Mouse (Mus musculus) heart, adult 2 months (tissue): ENCODE measurements at regions not wholly inside any gene's neighbourhood (a gene's known extent, or its start where the extent isn't known, plus 50 kb on each side); places are given as distances from the start of the nearest gene placed in this dataset.

Source experiments
- DNase-seq, 2 experiments: peaks; one replicate each; pipeline ENCODE4 v3.0.0; 2021
- H3K27ac ChIP-seq: fragments of 200-600 bp; 2 replicates; pipeline ENCODE4 v1.8.1; 2022
- H3K27me3 ChIP-seq: fragments of 200-500 bp; 2 replicates; pipeline ENCODE4 v1.6.1; 2012; ENCODE audit warnings: mild to moderate bottlenecking, low read length, inconsistent platforms, mixed read lengths; ENCODE audit not compliant: control insufficient read depth, insufficient read depth
- H3K36me3 ChIP-seq: fragments of 200-500 bp; 2 replicates; pipeline ENCODE4 v1.6.1; 2012; ENCODE audit warnings: low read length, inconsistent platforms; ENCODE audit not compliant: control insufficient read depth, insufficient read depth
- H3K4me1 ChIP-seq: fragments of 200-500 bp; 2 replicates; pipeline ENCODE4 v1.6.1; 2011; ENCODE audit warnings: low read length; ENCODE audit not compliant: control insufficient read depth, insufficient read depth
- H3K4me3 ChIP-seq: fragments of 200-600 bp; 2 replicates; pipeline ENCODE4 v1.8.1; 2022
- H3K79me2 ChIP-seq: fragments of 200-500 bp; replicated peaks from 2 replicates; pipeline ENCODE4 v1.6.1; 2012; ENCODE audit warnings: mild to moderate bottlenecking, inconsistent platforms, low read length, moderate library complexity, mixed read lengths; ENCODE audit not compliant: control insufficient read depth, insufficient read depth
- H3K9ac ChIP-seq: fragments of 200-500 bp; 2 replicates; pipeline ENCODE4 v1.6.1; 2012; ENCODE audit warnings: low read depth, mild to moderate bottlenecking, control low read depth, inconsistent platforms, low read length, mixed read lengths
- CTCF ChIP-seq: fragments of 200-600 bp; IDR thresholded peaks from 2 replicates; pipeline ENCODE4 v1.8.1; 2022; ENCODE audit warnings: antibody characterized with exemption, mild to moderate bottlenecking, moderate library complexity
- EP300 ChIP-seq: fragments of 200-500 bp; IDR thresholded peaks from 2 replicates; pipeline ENCODE4 v1.6.1; 2011; ENCODE audit warnings: low read depth, low read length, control low read depth; ENCODE audit not compliant: insufficient read depth
- POLR2A ChIP-seq: fragments of 200-500 bp; IDR thresholded peaks from 2 replicates; pipeline ENCODE4 v1.6.1; 2011; ENCODE audit warnings: mild to moderate bottlenecking, low read depth, low read length, control low read depth; ENCODE audit not compliant: insufficient read depth
- WGBS: fragments of 180-500 bp; shearing (Covaris S2); methylation state at CpG from one replicate; pipeline ENCODE4 v1.1.7; 2018; 5-methylcytosine and 5-hydroxymethylcytosine counted together
- intact Hi-C: fragments of 180-260 bp; cut with DNase I; formaldehyde crosslinking; loops from one replicate; pipeline ENCODE4 v1.15.1; 2025

GRCm38 (mm10) chr9:71383901-71384300 lies 101.8 kb downstream of the Polr2m start:
- Histone ChIP-seq H3K79me2 (no peaks in the 10 kb centered on the region), H3K9ac (no peak overlapping the region), H3K4me1 (peaks cover 1% of the 10 kb centered on the region; the same call in 1 of the 2 replicates), H3K27ac (peak overlapping the region; percentile 47), H3K36me3 (no peaks in the 10 kb centered on the region), H3K27me3 (no peaks in the 10 kb centered on the region), H3K4me3 (no peak overlapping the region)
- WGBS = 26% methylated on average over 4 of the region's 4 CpGs
- peak in 1 of 2 experiments; percentile 50 for DNase-seq
- intact Hi-C loops = no loop called here
- no peak for TF ChIP-seq CTCF
- no peak for TF ChIP-seq EP300
- TF ChIP-seq POLR2A = no peak

- no peaks in the 10 kb centered on the region for H3K36me3 ChIP-seq
- H3K79me2 ChIP-seq = no peaks in the 10 kb centered on the region
- H3K27me3 ChIP-seq = no peaks in the 10 kb centered on the region
- intact Hi-C loops = no loop called here
- no peak overlapping the region for H3K27ac ChIP-seq
- peak in 1 of 2 experiments; percentile 42 for DNase-seq
- H3K4me1 ChIP-seq = peaks cover 1% of the 10 kb centered on the region; the same call in 1 of the 2 replicates
- H3K4me3 ChIP-seq = no peak overlapping the region
- TF ChIP-seq POLR2A (no peak), EP300 (no peak), CTCF (no peak)
- 52% methylated on average over 4 of the region's 4 CpGs for WGBS
- H3K9ac ChIP-seq = no peak overlapping the region
Observed at GRCm38 (mm10) chr9:71379731-71380250, 105.9 kb downstream of the Polr2m start.

GRCm38 (mm10) chr9:71369760-71370159 lies 116.0 kb downstream of the Polr2m start:
- TF ChIP-seq CTCF = peak; percentile 49
- no peak for TF ChIP-seq EP300
- no peak for TF ChIP-seq POLR2A
- intact Hi-C loops = loop anchor here (10.0 kb wide), 1 partner anchor 165 kb away; no protein-coding TSS in a partner anchor
- H3K36me3 ChIP-seq = no peaks in the 10 kb centered on the region

DNA sequence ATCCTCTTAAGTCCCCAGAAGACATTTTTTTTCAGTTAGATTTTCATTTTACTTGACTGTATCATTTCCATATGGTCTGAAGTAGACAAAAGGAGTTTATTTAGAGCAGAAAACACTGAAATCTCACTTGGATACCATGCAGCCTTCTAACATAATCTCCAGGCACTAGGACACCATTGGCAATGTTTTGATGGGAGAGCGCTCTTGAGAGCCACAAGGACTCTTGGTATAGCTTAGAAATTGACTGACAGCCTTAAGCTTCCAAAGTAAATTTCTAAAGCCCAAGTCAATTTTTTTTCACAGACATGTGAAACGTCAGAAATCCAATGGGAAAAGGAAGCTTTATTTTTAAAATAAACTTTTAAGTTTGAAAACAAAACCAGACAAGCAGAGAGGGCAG lies 116.5 kb downstream of the Polr2m start:
- intact Hi-C loops = loop anchor here (10.0 kb wide), 1 partner anchor 166 kb away; no protein-coding TSS in a partner anchor
- Histone ChIP-seq H3K4me3 (no peak overlapping the region), H3K36me3 (no peaks in the 10 kb centered on the region), H3K27me3 (no peaks in the 10 kb centered on the region), H3K27ac (no peak overlapping the region), H3K9ac (no peak overlapping the region), H3K79me2 (no peaks in the 10 kb centered on the region), H3K4me1 (no peaks in the 10 kb centered on the region)
- 80% methylated on average over 2 of the region's 2 CpGs for WGBS
- TF ChIP-seq POLR2A (no peak), EP300 (no peak), CTCF (no peak)
- no peak for DNase-seq

More at GRCm38 (mm10) chr9:71369760-71370159, 116.0 kb downstream of the Polr2m start:
- Histone ChIP-seq H3K79me2 (no peaks in the 10 kb centered on the region), H3K4me3 (no peak overlapping the region), H3K4me1 (no peaks in the 10 kb centered on the region), H3K9ac (no peak overlapping the region), H3K27ac (no peak overlapping the region), H3K27me3 (no peaks in the 10 kb centered on the region)
- no peak for DNase-seq
- WGBS = 90% methylated on average over 5 of the region's 5 CpGs

- no peak overlapping the region for H3K4me3 ChIP-seq
- no peak for DNase-seq
- no peak overlapping the region for H3K27ac ChIP-seq
- no peaks in the 10 kb centered on the region for H3K4me1 ChIP-seq
- intact Hi-C loops = loop anchor here (10.0 kb wide), 1 partner anchor 168 kb away; no protein-coding TSS in a partner anchor
- no peaks in the 10 kb centered on the region for H3K79me2 ChIP-seq
- no peaks in the 10 kb centered on the region for H3K27me3 ChIP-seq
- 34% methylated on average over 9 of the region's 9 CpGs for WGBS
- TF ChIP-seq POLR2A (no peak), EP300 (no peak), CTCF (no peak)
- H3K9ac ChIP-seq = no peak overlapping the region
- H3K36me3 ChIP-seq = no peaks in the 10 kb centered on the region
Observed at GRCm38 (mm10) chr9:71366573-71366972, 119.2 kb downstream of the Polr2m start.

DNA sequence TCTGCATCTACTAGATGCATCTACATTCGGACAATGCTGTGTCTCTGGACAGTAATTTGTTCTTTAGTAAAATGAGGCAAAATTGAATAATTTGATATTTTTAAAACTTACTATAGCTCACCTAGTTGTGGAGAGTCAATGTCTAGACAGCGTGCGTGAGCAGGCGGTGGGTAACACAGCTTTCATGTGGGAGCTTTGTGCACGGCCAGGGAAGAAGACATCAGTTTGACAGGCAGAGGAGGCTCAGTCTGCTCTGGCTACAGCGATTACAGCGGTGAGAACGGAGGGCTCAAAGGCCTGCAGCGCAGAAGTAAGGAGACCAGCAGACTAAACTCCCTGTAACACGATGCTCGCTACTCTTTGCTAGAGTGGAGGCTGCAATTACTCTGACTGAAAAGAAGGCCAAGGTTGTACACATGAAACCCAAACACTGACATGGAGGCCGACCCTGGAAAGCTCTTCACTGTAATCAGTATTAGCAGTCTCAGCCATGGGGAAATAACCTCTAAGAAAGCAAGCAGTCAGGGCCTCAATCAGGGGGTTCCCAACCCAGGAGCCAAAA lies 120.5 kb downstream of the Polr2m start:
- Histone ChIP-seq H3K36me3 (no peaks in the 10 kb centered on the region), H3K27me3 (no peaks in the 10 kb centered on the region), H3K79me2 (no peaks in the 10 kb centered on the region), H3K4me1 (no peaks in the 10 kb centered on the region), H3K9ac (no peak overlapping the region), H3K27ac (no peak overlapping the region), H3K4me3 (no peak overlapping the region)
- intact Hi-C loops = loop anchor here (10.0 kb wide), 1 partner anchor 170 kb away; no protein-coding TSS in a partner anchor
- DNase-seq = no peak
- TF ChIP-seq EP300 (no peak), CTCF (no peak), POLR2A (no peak)
- 93% methylated on average over 12 of the region's 12 CpGs for WGBS
